Mouse (Mus musculus) stomach, embryonic 14.5 days (tissue): Measurements from ENCODE around the gene Foxj3. TPM values are rescaled to one million over a fixed set of nuclear protein-coding genes. Genes with fewer than 3 reads are reported as not detected.

ENCODE experiments used
- ATAC-seq: fragments of 200-750 bp; cut with Nextera tagmentation; 2 replicates; pipeline ENCODE4 v1.8.0; 2017; ENCODE audit warnings: low read depth, moderate TSS enrichment; ENCODE audit not compliant: insufficient number of reproducible peaks, insufficient read depth, low FRiP score
- H3K27ac ChIP-seq: fragments of 300-500 bp; sonication (generic); 2 replicates; pipeline ENCODE4 v1.5.1; 2014; ENCODE audit warnings: mild to moderate bottlenecking, low read length, moderate library complexity, mixed read lengths
- H3K27me3 ChIP-seq: fragments of 300-500 bp; sonication (generic); 2 replicates; pipeline ENCODE4 v1.6.1; 2014; ENCODE audit warnings: low read length, control low read depth, mixed read lengths; ENCODE audit not compliant: control insufficient read depth, insufficient read depth
- H3K36me3 ChIP-seq: fragments of 300-500 bp; sonication (generic); 2 replicates; pipeline ENCODE4 v1.6.1; 2014; ENCODE audit warnings: mild to moderate bottlenecking, control low read depth, low read length, moderate library complexity, mixed read lengths; ENCODE audit not compliant: control insufficient read depth, insufficient read depth
- H3K4me1 ChIP-seq: fragments of 300-500 bp; sonication (generic); 2 replicates; pipeline ENCODE4 v1.6.1; 2014; ENCODE audit warnings: low read length, control low read depth, mixed read lengths; ENCODE audit not compliant: control insufficient read depth, insufficient read depth
- H3K4me2 ChIP-seq: fragments of 300-500 bp; sonication (generic); replicated peaks from 2 replicates; pipeline ENCODE4 v1.6.1; 2014; ENCODE audit warnings: low read depth, low read length, control low read depth
- H3K4me3 ChIP-seq: fragments of 300-500 bp; sonication (generic); 2 replicates; pipeline ENCODE4 v1.5.1; 2014; ENCODE audit warnings: low read depth, low read length, control low read depth
- H3K9ac ChIP-seq: fragments of 300-500 bp; sonication (generic); replicated peaks from 2 replicates; pipeline ENCODE4 v1.6.1; 2014; ENCODE audit warnings: low read depth, mild to moderate bottlenecking, control low read depth, low read length, moderate library complexity, mixed read lengths
- H3K9me3 ChIP-seq: fragments of 300-500 bp; sonication (generic); 2 replicates; pipeline ENCODE4 v1.6.1; 2016; ENCODE audit warnings: low read depth, low read length, control low read depth; ENCODE audit not compliant: control insufficient read depth
- WGBS: fragments of 180-500 bp; shearing (Covaris S2); extraction: QIAGEN DNeasy Blood & Tissue Kit; methylation state at CpG from one replicate; pipeline ENCODE4 v1.1.7; 2014; 5-methylcytosine and 5-hydroxymethylcytosine counted together
- polyA plus RNA-seq: library from polyadenylated mRNA; unstranded; fragments of >200 nt; fragmentation: Nextera tagmentation; extraction: Ambion mirVana; gene quantifications from 2 replicates; pipeline ENCODE4 v1.2.1, GENCODE M21; 2014

Foxj3 gene
- polyA plus RNA-seq, 1 experiment from 2014 or later: 26.8 TPM

DNA sequence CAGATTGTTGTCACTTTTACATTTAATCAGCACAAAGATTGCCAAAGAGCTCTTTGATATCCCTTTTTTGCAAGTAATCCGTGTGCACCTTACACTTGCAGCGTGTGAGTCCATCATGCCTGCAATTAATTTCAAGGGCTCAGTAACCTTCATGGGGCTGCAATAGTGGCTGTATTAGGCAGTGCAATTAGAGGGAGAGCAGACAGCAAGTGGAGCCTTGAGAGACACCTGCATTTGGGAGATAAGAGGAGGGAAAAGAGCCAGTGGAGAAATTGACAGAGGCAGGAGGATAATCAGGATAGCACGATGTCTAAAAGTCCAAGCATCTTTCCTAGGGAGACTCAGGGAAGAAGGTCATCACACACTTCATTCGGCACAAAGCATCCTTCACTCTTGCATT is 13.2 kb upstream of the Foxj3 start:
- no peaks in the 10 kb centered on the region for H3K36me3 ChIP-seq
- H3K4me1 ChIP-seq: no peaks in the 10 kb centered on the region
- no peak overlapping the region for H3K4me2 ChIP-seq
- 74% methylated on average over 4 of the region's 4 CpGs for WGBS
- H3K9ac ChIP-seq: no peak overlapping the region
- no peak for ATAC-seq
- H3K9me3 ChIP-seq: no peaks in the 10 kb centered on the region
- H3K27ac ChIP-seq: no peak overlapping the region
- H3K27me3 ChIP-seq: no peaks in the 10 kb centered on the region
- no peak overlapping the region for H3K4me3 ChIP-seq

DNA sequence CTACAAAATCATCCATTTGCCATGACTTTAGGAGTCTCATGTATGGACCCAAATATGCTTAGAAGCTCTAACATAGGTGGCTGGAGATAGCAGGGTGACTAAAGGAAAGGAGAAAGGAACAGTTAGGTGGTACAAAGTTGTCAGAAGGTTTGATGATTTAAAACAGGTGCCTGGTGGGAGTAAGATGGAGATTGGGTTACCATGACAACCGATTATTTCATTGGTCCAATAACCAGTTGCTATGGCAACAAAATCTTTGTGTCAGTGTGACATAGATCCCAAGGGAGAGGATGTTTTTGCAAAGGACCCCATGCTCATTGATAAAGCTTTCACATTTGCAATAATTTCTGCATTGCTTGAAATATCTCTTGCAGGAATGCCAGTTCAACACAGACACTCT is 12.8 kb upstream of the Foxj3 start:
- Histone ChIP-seq H3K36me3 (no peaks in the 10 kb centered on the region), H3K4me1 (no peaks in the 10 kb centered on the region), H3K27me3 (no peaks in the 10 kb centered on the region), H3K9ac (no peak overlapping the region), H3K4me2 (no peak overlapping the region), H3K4me3 (no peak overlapping the region), H3K9me3 (no peaks in the 10 kb centered on the region), H3K27ac (no peak overlapping the region)
- 82% methylated on average over 1 of the region's 1 CpGs for WGBS
- ATAC-seq: no peak

DNA sequence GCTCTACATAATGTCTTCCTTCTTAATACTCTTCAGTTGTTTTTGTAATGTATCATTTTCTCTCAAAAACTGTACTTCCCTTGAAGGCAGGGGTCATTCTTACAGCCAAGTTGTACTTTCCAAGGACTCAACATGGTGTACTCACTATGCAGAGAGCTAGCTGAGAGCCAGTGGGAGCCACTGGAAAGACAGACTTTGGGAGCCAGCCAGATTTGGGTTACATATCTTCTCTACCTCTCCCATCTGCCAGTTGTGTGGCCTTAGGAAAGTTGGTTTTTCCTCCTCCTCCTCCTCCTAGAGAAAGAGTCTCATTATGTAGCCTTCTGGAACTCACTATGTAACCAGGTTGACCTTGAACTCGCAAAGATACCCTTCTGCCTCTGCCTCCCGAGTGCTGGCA is 12.3 kb upstream of the Foxj3 start:
- ATAC-seq: no peak
- Histone ChIP-seq H3K9ac (no peak overlapping the region), H3K4me1 (no peaks in the 10 kb centered on the region), H3K27me3 (no peaks in the 10 kb centered on the region), H3K9me3 (no peaks in the 10 kb centered on the region), H3K27ac (no peak overlapping the region), H3K36me3 (no peaks in the 10 kb centered on the region), H3K4me2 (no peak overlapping the region), H3K4me3 (no peak overlapping the region)
- 84% methylated on average over 2 of the region's 2 CpGs for WGBS

DNA sequence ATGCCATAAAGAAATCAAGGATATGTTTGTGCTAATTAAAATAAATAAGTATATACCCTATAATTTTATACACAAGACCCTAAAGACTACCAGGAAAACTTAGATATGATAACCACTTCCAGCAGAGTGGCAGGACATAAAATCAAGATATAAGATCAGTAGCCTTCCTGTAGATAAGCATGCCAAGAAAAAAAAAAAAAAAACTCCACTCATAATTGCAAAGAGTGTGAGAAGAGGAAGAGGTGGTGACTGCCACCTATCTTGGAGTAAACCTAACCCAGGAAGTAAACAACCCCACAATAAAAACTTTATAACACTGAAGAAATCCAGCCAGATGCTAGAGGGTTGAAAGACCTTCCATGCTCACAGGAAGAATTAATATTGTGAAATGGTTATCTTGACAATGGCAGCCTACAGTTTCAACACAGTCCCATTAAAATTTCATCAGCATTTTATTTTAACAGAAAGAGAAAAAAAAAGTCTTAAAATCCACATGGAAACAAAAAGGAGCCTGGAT is 10.4 kb upstream of the Foxj3 start:
- no peaks in the 10 kb centered on the region for H3K27me3 ChIP-seq
- no peak for ATAC-seq
- no peak overlapping the region for H3K27ac ChIP-seq

DNA sequence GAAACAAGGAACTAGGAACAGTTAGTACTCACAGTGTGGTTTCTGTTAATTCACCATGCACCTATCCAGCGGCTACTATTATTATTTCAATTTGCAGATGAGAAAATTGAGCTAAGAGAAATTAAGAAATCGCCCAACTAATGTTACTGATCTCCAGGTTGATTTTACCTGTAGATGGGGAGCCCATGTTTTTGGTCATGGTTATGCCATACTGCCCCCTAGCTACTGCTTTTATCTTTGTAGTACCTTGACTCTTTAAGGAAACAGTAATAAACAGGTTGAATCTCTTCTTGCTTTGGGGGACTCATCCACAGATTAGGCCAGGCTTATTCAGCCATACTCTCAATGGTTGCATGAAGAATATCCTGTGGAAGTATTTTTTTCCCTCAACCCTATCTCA is 5.0 kb upstream of the Foxj3 start:
- H3K27ac ChIP-seq: no peak overlapping the region
- no peaks in the 10 kb centered on the region for H3K4me1 ChIP-seq
- no peak for ATAC-seq
- H3K4me2 ChIP-seq: no peak overlapping the region
- H3K36me3 ChIP-seq: no peaks in the 10 kb centered on the region
- 78% methylated on average over 2 of the region's 2 CpGs for WGBS
- no peak overlapping the region for H3K4me3 ChIP-seq
- no peaks in the 10 kb centered on the region for H3K27me3 ChIP-seq
- no peak overlapping the region for H3K9ac ChIP-seq
- no peaks in the 10 kb centered on the region for H3K9me3 ChIP-seq

More for the DNA sequence above, 10.4 kb upstream of the Foxj3 start:
- Histone ChIP-seq H3K36me3 (no peaks in the 10 kb centered on the region), H3K9me3 (no peaks in the 10 kb centered on the region), H3K9ac (no peak overlapping the region), H3K4me2 (no peak overlapping the region), H3K4me1 (no peaks in the 10 kb centered on the region), H3K4me3 (no peak overlapping the region)

DNA sequence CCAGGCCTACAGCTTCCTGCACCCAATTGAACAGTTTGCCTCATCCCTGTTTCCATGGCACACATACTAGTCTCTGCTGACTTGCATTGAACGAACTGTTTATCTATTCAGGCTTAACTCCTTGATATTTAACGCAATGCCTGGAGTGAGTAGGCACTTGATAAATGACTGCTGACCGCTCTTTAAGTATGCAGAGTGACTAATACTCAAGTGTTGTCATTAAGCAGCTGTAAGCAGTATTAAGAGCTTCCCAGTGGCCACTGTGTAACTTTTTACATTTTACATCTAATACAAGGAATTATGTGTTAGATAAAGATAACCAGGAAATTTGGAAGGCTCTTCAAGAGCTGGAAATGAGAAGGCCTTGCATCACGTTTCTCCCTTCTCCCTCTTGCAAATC is 1.7 kb upstream of the Foxj3 start:
- H3K4me1 ChIP-seq: 0 out of 2 replicates have a peak, but pooled peaks cover 4% of the 10 kb centered on the region
- H3K4me2 ChIP-seq: no peak overlapping the region
- no peaks in the 10 kb centered on the region for H3K36me3 ChIP-seq
- no peak for ATAC-seq
- H3K9me3 ChIP-seq: no peaks in the 10 kb centered on the region
- H3K9ac ChIP-seq: no peak overlapping the region
- no peak overlapping the region for H3K4me3 ChIP-seq
- H3K27me3 ChIP-seq: no peaks in the 10 kb centered on the region
- WGBS: 24% methylated on average over 4 of the region's 4 CpGs
- no peak overlapping the region for H3K27ac ChIP-seq

DNA sequence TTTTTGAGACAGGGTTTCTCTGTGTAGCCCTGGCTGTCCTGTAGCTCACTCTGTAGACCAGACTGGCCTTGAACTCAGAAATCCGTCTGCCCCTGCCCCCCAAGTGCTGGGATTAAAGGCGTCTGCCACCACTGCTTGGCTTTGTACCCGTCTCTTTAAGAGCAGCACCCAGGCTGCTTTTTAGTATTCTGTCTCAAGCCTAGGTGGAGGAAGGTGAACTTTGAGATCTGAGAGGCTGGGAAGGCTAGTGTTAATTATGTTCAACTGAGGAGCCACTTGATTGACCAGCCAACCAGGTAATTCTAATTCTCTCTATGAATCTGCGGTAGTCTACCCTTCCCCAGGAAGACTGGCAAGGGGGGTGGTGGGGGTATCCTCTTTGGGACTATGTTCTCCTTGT is 632 bp downstream of the Foxj3 start:
- Histone ChIP-seq H3K9me3 (no peaks in the 10 kb centered on the region), H3K4me3 (no peak overlapping the region), H3K9ac (no peak overlapping the region), H3K27me3 (no peaks in the 10 kb centered on the region), H3K4me1 (peaks cover 15% of the 10 kb centered on the region; the same call in 1 of the 2 replicates), H3K27ac (no peak overlapping the region), H3K36me3 (no peaks in the 10 kb centered on the region), H3K4me2 (no peak overlapping the region)
- ATAC-seq: no peak
- WGBS: 86% methylated on average over 4 of the region's 4 CpGs

DNA sequence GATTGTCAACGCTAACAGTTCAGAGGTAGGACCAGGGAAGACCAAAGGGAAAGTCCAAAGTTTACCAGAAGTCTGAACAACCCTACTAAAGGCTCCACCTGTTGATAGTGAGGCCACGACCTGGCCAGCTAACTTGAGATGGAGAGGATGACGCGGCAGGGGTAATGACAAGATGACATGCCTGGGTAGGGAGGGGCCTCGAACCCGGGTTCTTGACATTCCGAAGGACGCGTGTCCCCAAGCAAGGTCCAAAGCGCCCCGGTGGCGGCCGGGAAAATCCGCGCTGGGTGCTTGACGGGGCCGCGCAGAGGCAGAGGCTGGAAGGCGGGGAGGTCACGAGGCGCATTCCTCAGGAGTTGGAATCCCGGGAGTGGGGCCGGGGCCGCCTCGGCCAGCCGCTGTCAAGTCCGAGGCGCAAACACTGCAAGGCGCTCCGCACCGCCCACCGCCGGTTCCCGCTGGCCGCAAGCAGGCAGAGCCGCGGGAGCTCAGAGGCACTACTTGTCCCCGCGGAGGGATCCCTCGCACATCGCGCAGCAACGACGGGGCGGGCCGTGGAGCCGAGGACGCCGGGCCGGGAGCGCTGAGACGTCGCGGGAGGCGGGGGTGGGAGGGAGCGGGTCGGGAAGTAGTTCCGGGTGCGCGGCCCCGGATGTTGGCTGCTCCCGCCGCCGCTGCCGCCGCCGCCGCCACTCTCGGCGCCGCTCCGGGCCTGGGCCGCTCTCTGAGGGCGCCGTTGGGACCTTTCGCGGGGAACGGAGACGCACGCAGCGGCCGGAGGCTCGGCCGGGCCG is 2.4 kb downstream of the Foxj3 start, which contains the start of gene Frg2f1:
Frg2f1 (minus strand) TSS at position 499 of the 794 bp plus-strand sequence.
- Histone ChIP-seq H3K4me1 (peaks cover 15% of the 10 kb centered on the region; the same call in 1 of the 2 replicates), H3K9me3 (no peaks in the 10 kb centered on the region), H3K27me3 (no peaks in the 10 kb centered on the region), H3K36me3 (no peaks in the 10 kb centered on the region), H3K4me2 (peak within 1 kb of the TSS; percentile 78), H3K4me3 (peak within 1 kb of the TSS; percentile 90), H3K27ac (peak within 1 kb of the TSS; percentile 96), H3K9ac (peak within 1 kb of the TSS; percentile 95)
- WGBS: under 1% methylated on average over 61 of the region's 85 CpGs
- ATAC-seq: peak; percentile 91
